Mouse (Mus musculus): ENCODE measurements around the gene Dapk1. TPM values are rescaled to one million over a fixed set of nuclear protein-coding genes. Genes with fewer than 3 reads are reported as not detected.
A peak's percentile ranks its signal among the peaks of the same experiment; 100 is the strongest.

The Dapk1 gene
- polyA plus RNA-seq, 2 experiments from 2014 or later, result 1.4 to 1.8 TPM

DNA sequence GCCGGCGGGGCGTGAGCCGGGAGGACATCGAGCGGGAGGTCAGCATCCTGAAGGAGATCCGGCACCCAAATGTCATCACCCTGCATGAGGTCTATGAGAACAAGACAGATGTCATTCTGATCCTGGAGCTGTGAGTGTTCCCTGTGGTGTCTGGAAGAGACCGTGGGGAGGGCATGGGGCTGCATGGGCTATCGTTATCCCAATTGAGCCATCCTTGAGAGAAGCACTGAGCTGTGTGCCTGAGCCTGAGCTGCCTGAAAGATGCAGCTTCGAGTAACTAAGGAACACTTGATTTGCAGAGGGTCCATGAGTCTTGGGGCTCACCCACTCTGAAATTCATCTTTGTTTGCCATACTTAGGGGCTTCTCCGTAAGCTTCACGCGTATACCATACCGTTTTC, 94.6 kb downstream of the Dapk1 start:
- no peak for ATAC-seq

DNA sequence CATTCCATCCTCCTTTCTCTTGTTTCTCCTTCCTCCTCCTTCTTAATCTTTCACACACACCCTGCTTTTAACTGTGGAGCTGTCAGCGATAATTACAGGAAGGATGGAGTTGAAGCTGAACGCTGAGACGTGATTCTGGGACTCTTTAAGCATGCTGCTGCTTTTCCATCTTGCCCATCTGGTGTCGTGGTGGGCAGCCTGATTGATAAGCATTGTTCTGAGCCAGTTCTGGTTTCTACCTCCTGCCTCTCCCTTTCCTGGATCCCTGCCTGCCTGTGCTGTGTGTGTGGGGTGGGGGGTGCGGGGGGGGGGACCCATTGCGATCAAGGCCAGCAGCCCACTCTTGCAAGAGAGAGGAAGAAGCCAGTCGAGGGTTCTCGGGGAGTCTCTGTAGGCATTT, 95.0 kb downstream of the Dapk1 start:
- no peak for ATAC-seq

DNA sequence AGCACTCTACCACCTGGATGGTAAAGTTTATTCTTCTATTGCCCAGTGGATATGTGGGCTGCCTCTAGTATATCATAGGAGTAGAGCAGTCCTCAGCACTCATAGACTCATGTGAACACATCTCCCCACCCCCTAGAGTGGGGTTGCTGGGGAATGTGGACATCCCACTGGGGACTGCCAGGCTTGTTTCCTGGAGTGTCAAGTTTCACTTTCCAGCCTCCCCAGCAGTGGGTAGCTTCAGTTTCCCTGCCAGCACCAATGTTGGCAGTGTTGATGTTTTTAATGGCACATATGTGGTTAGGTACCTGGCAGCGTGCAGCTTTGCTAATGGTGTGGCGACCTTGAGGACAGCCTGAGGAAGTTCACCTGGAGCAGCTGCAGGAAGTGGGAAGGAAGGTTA, 96.3 kb downstream of the Dapk1 start:
- no peak for ATAC-seq

DNA sequence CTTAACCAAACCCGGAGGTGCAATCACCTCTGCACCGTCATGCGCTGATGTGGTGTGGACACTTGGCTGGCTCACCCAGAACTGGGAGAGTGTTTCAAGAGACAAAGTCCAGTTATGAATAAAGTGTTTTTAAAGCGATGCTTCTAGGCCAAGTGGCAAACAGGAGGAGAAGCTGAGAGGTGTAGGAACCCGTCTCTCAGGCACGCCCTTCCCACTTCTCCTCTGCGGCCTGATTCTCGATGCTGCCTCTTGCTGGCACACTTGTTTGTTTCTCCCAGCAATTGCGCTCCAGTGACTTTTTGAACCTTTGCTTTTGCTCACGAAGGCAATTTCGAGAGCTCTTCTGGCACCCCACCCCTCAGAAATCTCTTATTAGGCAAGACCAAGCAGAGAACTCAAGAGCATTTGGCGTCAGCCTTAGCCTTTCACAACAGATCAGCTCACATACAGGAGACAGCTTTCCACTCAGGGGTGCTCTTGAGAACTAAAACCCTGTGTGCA, 100.0 kb downstream of the Dapk1 start:
- ATAC-seq, result no peak

DNA sequence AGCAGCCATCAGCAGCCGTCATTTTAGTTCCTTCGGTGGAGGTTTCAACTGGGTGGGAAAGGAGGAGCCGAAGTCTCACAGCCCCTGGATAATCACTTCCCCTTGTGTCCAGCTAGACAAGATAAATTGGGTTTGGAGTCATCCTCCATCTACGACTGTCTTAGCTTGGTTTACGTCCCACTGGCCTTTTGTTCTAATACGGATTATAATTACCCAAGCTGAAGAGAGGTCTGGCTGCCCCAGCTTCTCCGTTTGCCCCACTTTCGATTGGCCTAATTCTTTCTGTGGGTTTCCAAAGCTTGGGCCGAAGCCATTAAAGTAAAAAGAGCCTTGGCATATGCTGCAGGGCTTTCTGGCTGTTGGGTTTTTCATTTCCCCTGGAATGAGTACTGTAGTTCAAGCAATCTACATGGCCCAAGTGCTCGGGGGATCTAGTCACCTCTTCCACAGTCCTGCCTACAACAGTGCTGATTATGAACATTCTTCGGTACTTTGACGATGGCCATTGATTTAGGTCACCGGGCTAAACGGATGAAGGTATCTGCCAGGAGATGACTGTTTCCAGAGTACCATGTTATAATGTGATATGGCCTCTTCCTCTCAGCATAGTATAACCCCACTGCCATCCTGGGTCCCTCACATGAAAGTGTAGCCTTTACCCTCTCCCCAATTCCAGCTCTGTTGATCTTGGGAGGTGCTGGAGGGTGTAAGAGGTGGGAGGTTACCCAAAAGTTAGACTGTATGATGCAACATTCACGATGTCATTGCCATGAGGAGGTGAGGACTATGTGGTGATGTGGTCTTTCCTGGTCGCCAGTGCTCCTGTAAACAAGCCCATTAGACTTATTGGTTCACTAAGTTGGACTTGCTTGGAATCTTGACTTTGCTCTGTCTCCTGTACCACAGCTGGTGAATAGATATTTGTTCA, 106.1 kb downstream of the Dapk1 start:
- ATAC-seq, result no peak

DNA sequence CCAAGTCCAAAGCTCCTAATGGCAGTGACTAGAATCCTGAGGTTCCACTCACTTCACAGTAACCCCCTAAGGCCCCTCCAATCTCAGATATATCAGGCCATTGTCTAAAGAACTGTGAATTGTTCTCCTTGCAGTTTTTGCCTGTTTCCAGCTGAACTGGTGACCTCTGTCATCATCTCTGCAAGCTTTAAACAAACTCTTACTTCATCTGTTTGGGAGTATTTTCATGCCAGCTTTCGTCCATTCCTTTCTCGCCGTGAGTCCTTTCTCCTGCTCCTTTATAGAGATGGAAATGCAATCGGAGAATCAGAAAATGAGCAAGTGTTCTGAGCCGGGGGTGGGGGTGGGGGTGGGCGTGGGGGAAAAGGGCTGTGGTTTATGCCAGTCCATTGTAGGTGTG, 107.4 kb downstream of the Dapk1 start:
- ATAC-seq, result no peak

DNA sequence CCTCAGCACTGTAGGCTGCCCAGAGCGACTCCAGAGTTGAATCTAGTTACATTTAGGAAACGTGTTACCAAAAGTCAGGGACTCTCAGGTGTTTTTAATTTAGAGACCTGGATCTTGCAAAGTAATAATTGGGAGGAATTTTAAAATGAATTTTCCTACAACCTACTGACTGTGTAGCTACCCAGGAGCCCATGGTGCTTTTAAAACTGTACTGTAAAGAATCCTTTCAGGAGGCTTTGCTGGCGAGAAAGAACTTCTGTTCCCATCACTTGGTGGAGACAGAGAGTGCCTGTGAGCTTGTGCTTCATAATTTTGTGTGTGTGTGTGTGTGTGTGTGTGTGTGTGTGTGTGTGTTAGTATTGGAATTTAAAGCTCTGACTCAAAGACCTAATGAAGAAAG, 109.2 kb downstream of the Dapk1 start:
- no peak for ATAC-seq

DNA sequence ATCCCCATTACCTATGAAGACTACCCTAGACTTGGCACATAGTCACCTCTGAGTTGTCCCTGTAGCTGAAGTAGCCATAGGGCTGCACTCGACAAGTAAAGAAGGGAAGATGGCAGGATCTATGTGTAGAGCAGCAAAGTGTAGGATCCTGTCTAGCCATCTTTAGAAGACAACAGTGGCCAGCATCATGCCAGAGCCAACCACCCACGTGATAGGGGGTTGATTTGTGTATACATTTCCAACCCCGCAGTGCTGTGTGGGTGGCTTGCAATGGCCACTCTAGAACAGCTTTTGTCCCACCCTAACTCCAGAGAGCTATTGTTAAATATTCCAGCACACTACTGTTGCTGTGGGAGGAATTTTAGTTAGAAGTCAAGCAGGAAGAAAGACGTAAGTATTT, 111.8 kb downstream of the Dapk1 start:
- ATAC-seq, result no peak

DNA sequence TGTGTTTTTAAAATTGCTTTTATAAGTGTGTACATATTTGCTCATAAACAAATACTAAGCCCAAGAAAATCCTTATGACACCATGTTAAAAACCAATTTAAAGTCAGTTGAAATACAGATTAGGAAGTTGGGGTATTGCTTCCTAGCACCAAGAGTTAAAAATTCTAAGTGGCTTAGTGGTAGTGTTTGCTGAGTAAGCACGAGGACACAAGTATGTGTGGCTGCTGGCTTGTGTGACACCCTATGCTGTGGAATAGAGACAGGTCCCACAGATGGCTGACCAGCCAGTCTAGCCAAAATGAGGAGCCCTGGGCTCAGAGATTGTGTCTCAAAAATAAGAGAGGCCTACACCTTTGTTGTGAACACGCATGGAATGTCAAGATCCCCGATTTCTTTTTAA, 114.4 kb downstream of the Dapk1 start:
- ATAC-seq, result no peak

DNA sequence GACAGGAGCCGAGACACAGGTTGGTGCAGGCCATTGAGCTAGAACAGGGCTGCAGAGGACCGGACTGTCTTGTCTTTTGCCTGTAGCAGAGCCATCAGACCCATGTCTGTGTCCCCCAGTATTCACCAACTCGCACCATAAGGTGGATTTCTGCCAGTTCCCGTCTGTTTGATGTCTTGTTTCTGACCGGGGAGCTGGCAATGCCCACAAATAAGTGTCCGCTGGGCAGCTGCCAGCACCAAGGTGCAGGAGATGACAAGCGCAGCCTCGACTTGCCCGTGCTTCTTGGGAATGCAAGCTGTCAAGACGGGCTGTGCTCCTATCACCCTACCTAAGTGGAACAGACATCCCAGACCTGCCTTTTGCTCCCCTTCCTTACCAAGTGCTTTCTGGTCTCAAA, 115.7 kb downstream of the Dapk1 start:
- ATAC-seq, result no peak

DNA sequence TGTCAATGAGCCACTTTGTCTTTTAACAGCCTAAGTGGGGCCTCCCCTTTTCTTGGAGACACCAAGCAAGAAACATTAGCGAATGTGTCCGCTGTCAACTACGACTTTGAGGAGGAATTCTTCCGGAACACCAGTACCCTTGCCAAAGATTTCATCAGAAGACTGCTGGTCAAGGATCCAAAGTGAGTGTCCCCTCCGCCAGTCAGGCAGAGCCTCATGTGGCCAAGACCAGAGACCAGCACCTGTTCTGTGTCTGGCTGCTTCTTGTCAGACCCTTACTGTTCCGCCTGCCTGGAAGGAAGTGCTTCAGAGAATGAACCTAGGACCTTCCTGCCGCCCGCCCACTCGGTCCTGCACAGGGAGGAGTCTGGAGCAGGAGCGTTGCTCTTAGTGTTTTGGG, 117.8 kb downstream of the Dapk1 start:
- ATAC-seq, result no peak

DNA sequence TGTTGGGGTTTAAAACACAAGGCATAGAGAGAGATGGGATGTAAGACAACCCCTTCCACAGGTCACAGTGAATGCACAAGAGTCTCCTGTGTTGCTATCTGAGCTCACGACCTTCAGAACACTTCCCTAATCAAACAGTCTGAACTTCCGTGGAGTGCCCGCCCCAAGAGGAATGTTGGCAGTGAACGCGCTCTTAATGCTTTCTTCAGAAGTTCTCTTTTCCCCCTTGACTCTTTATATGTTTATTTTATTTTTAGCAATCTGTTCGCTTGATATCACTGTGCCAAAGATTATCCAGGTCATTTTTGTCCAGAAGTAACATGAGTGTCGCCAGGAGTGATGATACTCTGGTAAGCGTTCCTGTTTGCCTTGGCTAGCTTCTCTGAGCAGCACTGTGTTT, 121.0 kb downstream of the Dapk1 start:
- no peak for ATAC-seq

DNA sequence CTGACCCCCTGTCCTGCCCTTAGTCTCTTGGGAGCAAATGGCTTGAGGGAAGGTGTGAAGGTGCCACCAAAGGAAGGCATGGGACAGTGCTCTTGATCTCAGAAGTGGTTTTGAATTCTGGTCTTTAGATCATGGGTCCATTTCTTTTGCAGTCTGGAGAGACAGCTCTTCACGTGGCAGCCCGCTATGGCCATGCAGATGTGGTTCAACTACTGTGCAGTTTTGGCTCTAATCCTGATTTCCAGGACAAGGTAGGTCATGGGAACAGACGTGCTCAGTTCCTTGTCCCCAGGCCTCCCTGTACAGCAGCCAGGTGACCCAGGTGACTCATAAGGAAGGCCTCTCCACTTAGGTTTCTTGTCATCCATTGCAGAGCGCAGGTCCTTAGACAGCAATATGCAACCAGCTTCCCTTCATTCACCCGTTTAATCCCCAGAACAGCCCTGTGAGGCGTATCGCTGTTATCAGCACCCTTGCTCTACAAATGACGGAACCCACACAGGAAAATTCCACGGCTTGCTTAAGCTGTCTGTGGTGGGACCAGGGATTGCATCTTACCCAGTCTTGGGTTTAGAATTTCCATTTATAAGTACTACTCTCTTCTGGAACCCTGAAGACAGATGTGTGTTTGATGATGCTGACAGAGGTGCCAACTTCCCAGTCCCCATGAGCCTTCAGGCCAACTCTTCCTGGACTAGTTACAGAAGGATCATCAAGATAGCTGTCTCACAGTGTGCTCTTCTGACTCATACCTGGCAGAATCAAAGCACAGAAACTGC, 126.7 kb downstream of the Dapk1 start:
- no peak for ATAC-seq

DNA sequence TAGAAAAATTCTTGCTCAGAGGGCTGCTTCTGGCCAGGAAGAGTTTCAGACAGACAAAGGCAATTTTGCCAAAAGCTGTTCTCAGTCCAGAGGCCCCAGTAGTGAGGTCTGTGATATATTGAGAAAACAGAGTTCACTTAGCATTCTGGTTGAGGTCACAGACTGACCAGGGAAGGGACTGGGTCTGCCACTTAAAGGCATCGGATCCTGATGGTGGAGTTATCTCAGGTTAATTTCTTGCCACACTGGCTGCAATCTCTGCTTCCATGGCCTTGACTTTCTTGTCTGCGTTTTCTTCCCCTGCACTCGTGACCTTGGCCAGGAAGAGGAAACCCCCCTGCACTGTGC, 127.3 kb downstream of the Dapk1 start:
- ATAC-seq, result no peak

DNA sequence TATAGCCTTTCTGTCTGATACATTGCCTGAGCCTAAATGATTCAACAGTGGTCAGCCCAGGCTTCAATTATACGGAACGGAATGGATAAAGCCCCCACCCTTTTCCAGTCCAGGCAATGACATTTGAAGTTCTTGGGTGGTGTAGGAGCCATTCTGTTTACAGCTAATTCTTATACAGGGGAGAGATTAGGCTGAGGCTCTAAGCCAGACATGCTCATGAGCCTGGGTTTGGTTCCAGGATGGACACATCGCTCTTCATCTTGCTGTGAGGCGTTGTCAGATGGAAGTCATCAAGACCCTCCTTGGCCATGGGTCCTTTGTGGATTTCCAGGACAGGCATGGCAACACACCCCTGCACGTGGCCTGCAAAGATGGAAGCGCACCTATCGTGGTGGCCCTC, 128.8 kb downstream of the Dapk1 start:
- ATAC-seq, result no peak

DNA sequence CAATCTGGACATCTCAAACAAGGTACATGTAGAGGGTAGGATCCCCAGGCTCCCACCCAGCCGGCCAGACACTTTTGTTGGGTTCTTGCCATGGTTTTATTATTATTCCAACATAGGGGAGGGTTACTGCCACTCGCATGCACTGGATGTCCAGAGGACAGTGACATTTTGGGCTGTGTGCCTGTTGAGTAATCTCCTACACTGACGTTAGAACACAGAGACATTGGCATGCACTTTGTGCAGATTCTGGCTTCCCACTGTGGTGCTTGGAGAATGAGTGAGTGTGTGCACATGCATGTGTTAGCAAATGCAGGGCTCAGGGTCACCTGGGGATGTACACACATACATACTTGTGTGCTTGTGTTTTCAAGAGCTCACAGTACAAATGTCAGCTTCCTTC, 129.3 kb downstream of the Dapk1 start:
- no peak for ATAC-seq

DNA sequence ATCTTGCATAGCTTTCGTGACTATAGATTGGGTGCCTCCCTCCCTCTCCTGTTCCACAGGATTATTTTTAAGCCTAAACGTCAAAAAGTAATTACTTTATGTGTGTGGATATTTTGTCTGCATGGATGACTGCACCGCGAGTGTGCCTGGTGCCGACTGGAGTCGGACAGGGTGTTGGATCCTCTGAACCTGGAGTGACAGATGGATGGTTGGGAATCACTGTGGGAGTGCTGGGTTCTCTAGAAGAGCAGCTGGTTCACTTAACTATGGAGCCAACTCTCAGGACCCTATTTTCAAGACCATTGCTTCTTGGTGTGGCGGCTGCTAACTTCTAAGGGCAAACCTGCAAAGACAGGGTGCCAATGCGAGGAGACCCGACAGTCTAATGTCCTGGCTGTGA, 133.6 kb downstream of the Dapk1 start:
- no peak for ATAC-seq

DNA sequence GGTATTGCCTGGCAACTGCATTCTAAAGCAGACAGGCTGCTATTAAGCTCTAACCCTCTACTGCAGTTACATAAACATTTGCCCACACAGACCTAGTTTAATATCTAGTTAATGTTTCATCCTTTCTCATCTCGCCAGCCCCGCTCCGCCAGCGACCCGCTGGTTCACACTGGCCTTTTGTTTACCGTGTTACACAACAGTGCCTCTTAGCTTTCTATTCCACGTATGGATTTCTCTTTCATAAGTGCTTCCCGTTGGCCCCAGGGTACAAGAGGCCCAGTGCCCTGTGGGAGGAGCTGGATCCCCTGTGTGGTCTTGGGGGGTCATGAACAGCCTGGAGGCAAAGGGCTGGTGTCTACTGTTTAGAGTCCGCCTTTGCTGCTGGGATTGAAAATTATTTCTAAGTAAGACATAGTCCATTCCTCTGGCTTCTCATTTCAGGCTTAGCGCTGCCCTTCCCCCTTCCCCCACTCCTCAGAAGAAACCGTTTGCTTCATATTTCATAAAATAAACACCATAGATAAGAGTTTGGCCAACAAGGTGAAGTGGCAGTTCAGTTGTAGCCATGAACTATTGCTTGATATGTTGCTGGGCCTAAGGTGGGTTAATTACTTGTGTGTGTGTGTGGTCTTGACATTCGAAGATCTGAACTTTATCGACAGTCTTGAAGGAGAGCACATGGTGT, 134.8 kb downstream of the Dapk1 start:
- no peak for ATAC-seq

DNA sequence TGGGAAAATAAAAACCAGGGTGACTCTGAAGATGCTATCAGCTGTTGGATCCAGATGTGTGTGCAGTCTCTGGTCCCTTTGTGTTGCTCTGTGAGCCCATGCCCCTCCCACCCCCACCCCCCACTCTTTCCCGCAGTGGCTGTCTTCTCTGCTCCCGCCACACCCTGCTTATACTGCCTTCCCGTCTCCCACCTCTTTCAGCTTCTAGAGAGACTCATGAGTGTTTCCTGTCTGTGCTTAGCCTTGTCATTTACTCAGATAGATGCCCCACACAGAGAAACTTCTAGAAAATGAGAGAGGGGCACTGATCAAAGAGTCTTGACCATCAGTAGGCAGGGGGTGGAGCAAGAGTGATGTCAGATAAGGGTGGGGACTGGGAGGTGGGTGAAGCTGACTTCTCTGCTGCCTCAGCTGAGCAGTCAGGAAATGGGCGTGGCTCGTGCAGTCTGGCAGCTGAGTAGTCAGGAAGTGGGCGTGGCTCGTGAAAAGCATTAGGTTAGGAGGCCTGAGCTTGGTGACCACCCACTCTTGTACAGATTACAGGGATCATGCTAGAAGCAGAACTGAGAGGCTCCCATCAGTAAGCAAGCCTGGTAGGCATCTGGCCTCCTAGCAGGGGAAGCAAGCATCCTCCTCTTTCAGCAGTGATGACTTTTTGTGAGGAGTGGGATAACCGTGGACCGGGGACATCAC, 136.0 kb downstream of the Dapk1 start:
- peak; percentile 91 for ATAC-seq

DNA sequence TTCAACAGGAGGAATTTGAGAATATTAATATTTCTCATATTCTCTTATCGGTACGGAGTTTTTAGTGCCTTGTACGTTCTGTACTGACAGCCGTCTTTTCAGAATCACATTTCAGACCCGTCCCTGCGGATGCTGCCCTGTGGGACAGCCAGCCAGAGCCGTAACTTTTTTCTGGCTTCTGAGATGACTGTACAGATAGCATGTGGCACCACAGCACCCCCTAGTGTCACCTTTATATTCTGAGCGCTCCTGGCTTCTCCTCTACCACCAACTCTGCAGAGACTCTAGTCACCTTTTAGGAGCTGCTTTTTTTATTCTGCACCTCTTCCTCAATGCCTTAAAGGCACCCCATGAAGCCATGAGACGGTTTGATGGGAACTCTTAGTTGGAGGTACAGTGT, 136.7 kb downstream of the Dapk1 start:
- ATAC-seq, result peak; percentile 83

DNA sequence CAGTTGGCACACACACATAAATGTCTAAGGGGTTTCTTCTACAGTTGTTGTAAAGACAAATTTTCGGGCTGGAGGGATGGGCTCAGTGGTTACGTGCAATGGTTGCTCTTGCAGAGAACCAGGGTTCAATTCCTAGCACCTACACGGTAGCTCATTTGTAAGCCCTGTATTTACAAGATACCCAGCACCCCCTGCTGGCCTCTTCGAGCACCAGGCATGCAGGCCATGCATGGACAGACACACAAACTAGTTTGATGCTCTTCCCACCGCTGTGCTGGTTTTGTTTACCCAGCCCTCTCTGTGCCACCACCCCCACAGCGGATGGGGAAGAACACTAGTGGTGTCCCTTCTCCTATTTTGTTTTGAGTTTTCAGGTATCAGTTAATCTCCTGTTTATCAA, 138.5 kb downstream of the Dapk1 start:
- ATAC-seq, result no peak

DNA sequence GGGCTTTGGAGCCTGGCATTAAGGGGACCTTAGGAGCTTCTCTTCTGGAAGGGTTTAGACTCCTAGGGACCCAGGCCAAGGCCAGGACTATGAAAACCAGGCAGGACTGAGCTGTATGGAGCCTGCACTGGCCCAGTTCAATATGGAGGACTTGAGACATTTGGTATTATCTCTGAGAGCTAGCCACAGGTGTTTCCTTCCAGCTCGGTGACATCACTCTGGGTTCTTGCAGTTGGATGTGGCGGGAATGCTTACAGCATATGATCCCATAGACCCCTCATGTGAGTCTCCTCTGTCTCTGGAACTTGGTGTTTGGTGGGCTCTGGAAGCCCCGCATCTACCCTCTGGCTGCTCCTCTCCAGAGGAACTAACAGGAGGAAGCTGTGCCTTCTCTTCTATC, 140.9 kb downstream of the Dapk1 start:
- ATAC-seq, result no peak
